Comparison of ENCODE assay signal across 8 mouse cellular contexts in genomic region chr17:46433627-46434026, GRCm38 (mm10). TPM values are rescaled to one million over a fixed set of nuclear protein-coding genes. Genes with fewer than 3 reads are reported as not detected.
DNase-seq lines count a peak whose midpoint lies in the region; ATAC-seq lines count a peak whose summit lies in the region.

No protein-coding gene starts in this region.

- peak; percentile 57 for DNase-seq in ES-CJ7 (ENCODE audit: low read depth, low spot score)
- DNase-seq in adrenal gland, postnatal 14 days = peak; percentile 81
- no peak for DNase-seq in MN1 (ENCODE audit: low spot score)
- no peak for DNase-seq in urinary bladder, postnatal 4 days (ENCODE audit: low spot score in 2 of 2)

- H3K4me1 ChIP-seq in hindbrain, embryonic 12.5 days = peaks cover 16% of the 10 kb centered on the region
- H3K4me1 ChIP-seq in limb, embryonic 13.5 days = peaks cover 9% of the 10 kb centered on the region; the same call in 1 of the 2 replicates
- H3K4me1 ChIP-seq in stomach, embryonic 14.5 days (ENCODE audit: control insufficient read depth, insufficient read depth, low read length) = peaks cover 7% of the 10 kb centered on the region

- ATAC-seq in hindbrain, embryonic 12.5 days (ENCODE audit: low FRiP score) = no peak
- ATAC-seq in limb, embryonic 13.5 days (ENCODE audit: low FRiP score, low read depth) = no peak
- no peak for ATAC-seq in stomach, embryonic 14.5 days (ENCODE audit: insufficient number of reproducible peaks, insufficient read depth, low FRiP score, low read depth)
- ATAC-seq in erythroid progenitor cell, adult 5-6 weeks (replicated peaks; ENCODE audit: low FRiP score, poor library complexity, severe bottlenecking) = no peak

- H3K36me3 ChIP-seq in hindbrain, embryonic 12.5 days = no peaks in the 10 kb centered on the region
- no peaks in the 10 kb centered on the region for H3K36me3 ChIP-seq in limb, embryonic 13.5 days
- no peaks in the 10 kb centered on the region for H3K36me3 ChIP-seq in stomach, embryonic 14.5 days (ENCODE audit: control insufficient read depth, insufficient read depth, low read length)

- no peak overlapping the region for H3K27ac ChIP-seq in hindbrain, embryonic 12.5 days
- no peak overlapping the region for H3K27ac ChIP-seq in limb, embryonic 13.5 days
- H3K27ac ChIP-seq in stomach, embryonic 14.5 days (ENCODE audit: low read length) = no peak overlapping the region

- peaks cover 13% of the 10 kb centered on the region for H3K27me3 ChIP-seq in hindbrain, embryonic 12.5 days
- H3K27me3 ChIP-seq in limb, embryonic 13.5 days = peaks cover 51% of the 10 kb centered on the region
- no peaks in the 10 kb centered on the region for H3K27me3 ChIP-seq in stomach, embryonic 14.5 days (ENCODE audit: control insufficient read depth, insufficient read depth, low read length)

- H3K9ac ChIP-seq in hindbrain, embryonic 12.5 days = no peak overlapping the region
- no peak overlapping the region for H3K9ac ChIP-seq in limb, embryonic 13.5 days
- H3K9ac ChIP-seq in stomach, embryonic 14.5 days (replicated peaks; ENCODE audit: low read depth, low read length) = no peak overlapping the region

- no peaks in the 10 kb centered on the region for H3K9me3 ChIP-seq in hindbrain, embryonic 12.5 days (replicated peaks)
- H3K9me3 ChIP-seq in limb, embryonic 13.5 days = no peaks in the 10 kb centered on the region
- no peaks in the 10 kb centered on the region for H3K9me3 ChIP-seq in stomach, embryonic 14.5 days (ENCODE audit: control insufficient read depth, low read depth, low read length)

- WGBS in hindbrain, embryonic 12.5 days = 1% methylated on average over 17 of the region's 17 CpGs
- WGBS in limb, embryonic 13.5 days = 4% methylated on average over 17 of the region's 17 CpGs
- WGBS in stomach, embryonic 14.5 days = 5% methylated on average over 17 of the region's 17 CpGs

- H3K4me3 ChIP-seq in hindbrain, embryonic 12.5 days = 0 out of 2 replicates have a peak overlapping the region, but pooled peaks have one; percentile 7
- peak overlapping the region; percentile 27 for H3K4me3 ChIP-seq in limb, embryonic 13.5 days
- no peak overlapping the region for H3K4me3 ChIP-seq in stomach, embryonic 14.5 days (ENCODE audit: low read depth, low read length)

- peak overlapping the region; percentile 34 for H3K4me2 ChIP-seq in hindbrain, embryonic 12.5 days (replicated peaks)
- peak overlapping the region; percentile 57 for H3K4me2 ChIP-seq in limb, embryonic 13.5 days (replicated peaks)
- H3K4me2 ChIP-seq in stomach, embryonic 14.5 days (replicated peaks; ENCODE audit: low read depth, low read length) = peak overlapping the region; percentile 43

RNA-seq across cellular contexts. Expression of gene Slc22a7, which starts 4.6 kb away (rescaled TPM):
- 0.49 and 14.3 TPM in 2 replicates for total RNA-seq in adrenal gland, postnatal 14 days (2021)
- not detected in 2 replicates for polyA plus RNA-seq in hindbrain, embryonic 12.5 days (2016; fragmentation: Nextera tagmentation; extraction: Ambion mirVana)
- polyA plus RNA-seq in limb, embryonic 13.5 days (2015; fragmentation: Nextera tagmentation; extraction: Ambion mirVana) = 0.09 TPM in 1 of 2 replicates, not detected in the other
- not detected in 2 replicates for polyA plus RNA-seq in stomach, embryonic 14.5 days (2014; fragmentation: Nextera tagmentation; extraction: Ambion mirVana)
- total RNA-seq in erythroid progenitor cell, adult 5-6 weeks (2015; ENCODE audit: low replicate concordance) = not detected in 2 replicates
- total RNA-seq in erythroid progenitor cell, adult 5-6 weeks (2017; ENCODE audit: low replicate concordance) = not detected in 2 replicates

RNA-seq across cellular contexts. Expression of gene Crip3, which starts 4.9 kb away (rescaled TPM):
- total RNA-seq in adrenal gland, postnatal 14 days (2021) = 1.1 and 1.2 TPM in 2 replicates
- 0.57 and 0.95 TPM in 2 replicates for polyA plus RNA-seq in hindbrain, embryonic 12.5 days (2016; fragmentation: Nextera tagmentation; extraction: Ambion mirVana)
- polyA plus RNA-seq in limb, embryonic 13.5 days (2015; fragmentation: Nextera tagmentation; extraction: Ambion mirVana) = 0.97 and 1.6 TPM in 2 replicates
- 1.3 and 1.7 TPM in 2 replicates for polyA plus RNA-seq in stomach, embryonic 14.5 days (2014; fragmentation: Nextera tagmentation; extraction: Ambion mirVana)
- total RNA-seq in erythroid progenitor cell, adult 5-6 weeks (2015; ENCODE audit: low replicate concordance) = not detected in 2 replicates
- not detected in 2 replicates for total RNA-seq in erythroid progenitor cell, adult 5-6 weeks (2017; ENCODE audit: low replicate concordance)

RNA-seq across cellular contexts. Expression of gene Zfp318, which starts 50.1 kb away (rescaled TPM):
- total RNA-seq in adrenal gland, postnatal 14 days (2021) = 28.7 and 37.0 TPM in 2 replicates
- 24.4 and 25.3 TPM in 2 replicates for polyA plus RNA-seq in hindbrain, embryonic 12.5 days (2016; fragmentation: Nextera tagmentation; extraction: Ambion mirVana)
- 14.2 and 15.4 TPM in 2 replicates for polyA plus RNA-seq in limb, embryonic 13.5 days (2015; fragmentation: Nextera tagmentation; extraction: Ambion mirVana)
- polyA plus RNA-seq in stomach, embryonic 14.5 days (2014; fragmentation: Nextera tagmentation; extraction: Ambion mirVana) = 12.7 and 16.5 TPM in 2 replicates
- total RNA-seq in erythroid progenitor cell, adult 5-6 weeks (2015; ENCODE audit: low replicate concordance) = 0.72 and 8.8 TPM in 2 replicates
- 3.3 and 10.1 TPM in 2 replicates for total RNA-seq in erythroid progenitor cell, adult 5-6 weeks (2017; ENCODE audit: low replicate concordance)

RNA-seq across cellular contexts. Expression of gene Ttbk1, which starts 53.8 kb away (rescaled TPM):
- 0.78 and 1.4 TPM in 2 replicates for total RNA-seq in adrenal gland, postnatal 14 days (2021)
- polyA plus RNA-seq in hindbrain, embryonic 12.5 days (2016; fragmentation: Nextera tagmentation; extraction: Ambion mirVana) = 5.3 and 6.6 TPM in 2 replicates
- polyA plus RNA-seq in limb, embryonic 13.5 days (2015; fragmentation: Nextera tagmentation; extraction: Ambion mirVana) = 0.15 and 0.18 TPM in 2 replicates
- 0.25 and 0.27 TPM in 2 replicates for polyA plus RNA-seq in stomach, embryonic 14.5 days (2014; fragmentation: Nextera tagmentation; extraction: Ambion mirVana)
- total RNA-seq in erythroid progenitor cell, adult 5-6 weeks (2015; ENCODE audit: low replicate concordance) = not detected in 2 replicates
- not detected in 2 replicates for total RNA-seq in erythroid progenitor cell, adult 5-6 weeks (2017; ENCODE audit: low replicate concordance)

Comparison
In these comparisons a context has a peak if more than half of its experiments do, and no peak if none do; other contexts are left out.
1. DNase-seq: peak in ES-CJ7 (single experiment) and adrenal gland, postnatal 14 days (single experiment); none in MN1 (single experiment) and urinary bladder, postnatal 4 days (0 of 2).
2. Peak in every context shown above with its lines, with median percentiles within 50 percentile points of each other: H3K4me2 ChIP-seq.